Mouse (Mus musculus) CH12.LX (cell line): ENCODE data around the gene Wdr91.

Experiments used
- CTCF ChIP-seq, 2 experiments: IDR thresholded peaks in 1 of 2; conservative IDR thresholded peaks in 1 of 2; 2 replicates each; pipeline ENCODE4 v1.5.1; 2011 to 2012; ENCODE audit warnings: low read depth in 2 of 2, low read length in 2 of 2, improper control_type of control experiment in 1 of 2, inconsistent platforms in 1 of 2, mild to moderate bottlenecking in 1 of 2, moderate library complexity in 1 of 2
- E2F4 ChIP-seq: IDR thresholded peaks from 2 replicates; pipeline ENCODE4 v1.6.1; 2011; ENCODE audit warnings: low read depth, low read length, improper control_type of control experiment; ENCODE audit not compliant: insufficient replicate concordance
- JUND ChIP-seq: conservative IDR thresholded peaks from 2 replicates; pipeline ENCODE4 v1.6.1; 2011; ENCODE audit warnings: low read depth, low read length, improper control_type of control experiment
- NRF1 ChIP-seq: IDR thresholded peaks from 2 replicates; pipeline ENCODE4 v1.6.1; 2014; ENCODE audit warnings: low read depth, mild to moderate bottlenecking, inconsistent platforms, low read length, improper control_type of control experiment, moderate library complexity

DNA sequence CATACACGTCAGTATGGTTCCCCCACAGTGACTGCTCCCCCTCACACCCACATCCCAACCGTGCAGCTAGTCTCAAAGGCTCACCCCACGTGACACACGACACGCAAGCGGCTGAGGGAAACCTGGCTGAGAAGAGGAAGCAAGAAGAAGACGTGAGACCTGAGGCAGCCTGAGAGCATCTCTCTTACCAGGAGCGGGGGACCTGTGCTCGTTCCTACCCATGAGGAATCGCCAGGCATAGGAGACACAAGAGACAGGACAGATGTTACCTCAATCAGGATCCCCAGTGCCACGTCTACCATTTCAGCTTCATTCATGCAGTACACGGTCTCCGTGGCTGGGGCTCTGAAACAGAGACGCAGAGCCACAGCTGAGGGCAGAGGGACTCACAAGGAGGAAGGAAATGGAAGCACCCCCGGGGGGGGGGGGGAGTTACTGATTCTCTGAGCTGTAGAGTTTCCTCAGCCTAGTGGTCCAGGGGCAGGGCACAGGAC, 35.4 kb downstream of the Wdr91 start:
- TF ChIP-seq E2F4: no peak
- no peak for TF ChIP-seq JUND
- no peak for TF ChIP-seq CTCF (conservative IDR thresholded peaks at IDR 0.05 in 1 of 2, IDR thresholded peaks at IDR 0.05 in 1 of 2; ENCODE audit: low read depth in 2 of 2, low read length in 2 of 2)
- TF ChIP-seq NRF1: no peak
